8 mouse cellular contexts compared by ENCODE assay signal in genomic region chr13:25269569-25270268, GRCm38 (mm10). TPM values are rescaled to one million over a fixed set of nuclear protein-coding genes. Genes with fewer than 3 reads are reported as not detected.
DNase-seq lines count a peak whose midpoint lies in the region; ATAC-seq and TF ChIP-seq lines count a peak whose summit lies in the region.

No protein-coding gene starts in this region.

- 1% methylated on average over 40 of the region's 42 CpGs for WGBS in midbrain, embryonic 16.5 days

- ATAC-seq in midbrain, embryonic 16.5 days, result peak; percentile 97

- DNase-seq in ovary, postnatal 36 days (ENCODE audit: low spot score), result peak; percentile 7
- DNase-seq in ovary, adult 18-20 months (ENCODE audit: low spot score), result no peak
- DNase-seq in cerebellum, postnatal 25 days, result peak; percentile 72 to 82
- peak; percentile 68 to 73 for DNase-seq in frontal cortex, postnatal 36 days (ENCODE audit: low spot score in 2 of 2)
- peak; percentile 74 to 76 for DNase-seq in left cerebral cortex, adult 2 months (ENCODE audit: extremely low spot score in 1 of 2, low spot score in 2 of 2)
- DNase-seq in spleen, adult 12 weeks (ENCODE audit: low spot score), result no peak
- no peak for DNase-seq in urinary bladder, postnatal 10 days (ENCODE audit: low spot score)

- intact Hi-C loops in left cerebral cortex, adult 2 months (cut with DNase I), result loop anchor here (5.0 kb wide), 1 partner anchor 72 kb away; no protein-coding TSS in a partner anchor

- H3K9me3 ChIP-seq in midbrain, embryonic 16.5 days (replicated peaks; ENCODE audit: control insufficient read depth, low read length, poor library complexity, severe bottlenecking), result no peaks in the 10 kb centered on the region

- H3K27me3 ChIP-seq in midbrain, embryonic 16.5 days (ENCODE audit: control insufficient read depth, insufficient read depth, low read depth, low read length), result no peaks in the 10 kb centered on the region

- H3K4me3 ChIP-seq in left cerebral cortex, adult 2 months, result peak overlapping the region; percentile 62
- peak overlapping the region; percentile 56 for H3K4me3 ChIP-seq in midbrain, embryonic 16.5 days (ENCODE audit: low read depth, low read length)

- peak overlapping the region; percentile 75 for H3K9ac ChIP-seq in midbrain, embryonic 16.5 days (ENCODE audit: low read depth, low read length)

- no peaks in the 10 kb centered on the region for H3K36me3 ChIP-seq in midbrain, embryonic 16.5 days (ENCODE audit: control insufficient read depth, insufficient read depth, low read length)

- peaks cover 9% of the 10 kb centered on the region for H3K4me1 ChIP-seq in midbrain, embryonic 16.5 days (ENCODE audit: control insufficient read depth, insufficient read depth, low read length)

- TF ChIP-seq CTCF in left cerebral cortex, adult 2 months (IDR thresholded peaks at IDR 0.05), result no peak

- H3K27ac ChIP-seq in left cerebral cortex, adult 2 months, result peak overlapping the region; percentile 76
- H3K27ac ChIP-seq in midbrain, embryonic 16.5 days (ENCODE audit: low read length), result peak overlapping the region; percentile 65

- H3K4me2 ChIP-seq in midbrain, embryonic 16.5 days (ENCODE audit: low read length), result peak overlapping the region; percentile 65

RNA-seq across cellular contexts. Expression of gene Nrsn1, which starts 0.6 kb away (rescaled TPM):
- 100 to 1,000 TPM; 488 to 509 TPM for total RNA-seq in left cerebral cortex, adult 2 months (2021)
- polyA plus RNA-seq in midbrain, embryonic 16.5 days (2015; fragmentation: Nextera tagmentation; extraction: Ambion mirVana), result 93.9 and 96.6 TPM in 2 replicates

Comparison
In these comparisons a context has a peak if more than half of its experiments do, and no peak if none do; other contexts are left out.
1. DNase-seq: peak in ovary, postnatal 36 days (single experiment), cerebellum, postnatal 25 days (2 of 2), frontal cortex, postnatal 36 days (2 of 2) and left cerebral cortex, adult 2 months (2 of 2); none in ovary, adult 18-20 months (single experiment), spleen, adult 12 weeks (single experiment) and urinary bladder, postnatal 10 days (single experiment).